Mouse (Mus musculus) neutrophil, adult 59 days (primary cell): Measurements from ENCODE around the gene Zcchc4. TPM values are rescaled to one million over a fixed set of nuclear protein-coding genes. Genes with fewer than 3 reads are reported as not detected.

Experiments used
- total RNA-seq, 2 experiments: library from RNA; stranded (reverse); gene quantifications; 1 replicate in 1 of 2; 2 replicates in 1 of 2; pipeline ENCODE4 v1.2.4; 2023

The Zcchc4 gene
- 1 to 10 TPM; 9.5 to 10.0 TPM for total RNA-seq

DNA sequence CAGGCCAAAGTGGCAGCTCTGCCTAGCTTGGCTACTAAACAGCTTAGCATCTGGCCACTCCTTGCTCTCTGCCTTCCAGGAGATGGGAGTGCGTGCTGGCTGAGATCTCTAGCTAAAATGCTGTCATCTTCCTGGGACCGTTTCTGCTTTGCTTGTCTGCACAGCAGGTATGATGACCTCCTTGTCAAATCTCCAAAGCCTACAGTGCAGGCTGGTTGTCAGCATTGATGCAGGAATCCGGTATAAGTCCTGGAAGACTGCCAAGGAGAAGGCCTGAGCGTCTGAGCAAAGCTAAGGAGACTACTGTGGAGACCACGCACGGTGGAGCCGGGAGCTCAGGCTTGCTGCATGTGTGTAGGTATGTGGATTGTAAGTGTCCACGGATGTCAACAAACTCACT, at the start of gene Zcchc4:
Gene Zcchc4, plus strand, starts transcription at position 173 of the 400 bp plus-strand sequence.

DNA sequence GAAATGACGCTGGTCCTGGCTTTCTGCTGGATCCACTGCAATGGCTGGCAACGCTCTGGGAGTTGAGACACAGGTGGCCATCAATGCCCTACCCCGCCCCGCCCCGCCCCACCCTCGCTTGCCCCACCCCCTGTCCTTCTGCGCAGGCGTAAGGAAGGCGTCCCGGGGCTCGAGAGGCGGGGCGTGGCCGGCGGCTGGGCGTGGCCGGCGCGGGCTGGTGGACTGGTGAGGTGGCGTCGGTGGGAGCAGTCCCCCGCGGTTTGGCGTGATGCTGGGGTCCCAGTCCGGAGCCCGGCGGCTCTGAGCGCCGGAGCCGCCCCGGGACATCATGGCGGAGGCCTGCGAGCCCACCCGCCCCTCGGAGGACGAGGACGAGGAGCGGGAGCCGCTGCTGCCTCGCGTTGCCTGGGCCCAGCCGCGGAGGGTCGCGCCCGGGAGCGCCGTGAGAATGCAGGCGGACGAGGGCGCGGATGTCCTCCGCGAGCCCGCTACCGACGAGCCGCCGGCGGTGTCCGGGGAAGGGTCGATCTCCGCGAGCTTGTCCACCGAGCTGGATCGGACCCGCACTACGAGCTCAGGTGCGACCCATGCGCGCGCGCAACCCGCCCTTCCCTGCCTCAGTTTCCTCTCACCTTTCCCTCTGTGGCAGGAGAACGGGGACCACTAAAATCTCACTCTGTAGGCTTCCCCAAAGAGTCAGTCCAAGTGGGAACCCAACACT, 33.7 kb upstream of the Zcchc4 start, which contains the start of gene Pi4k2b:
Gene Pi4k2b, plus strand, starts transcription at position 184 of the 721 bp plus-strand sequence.

DNA sequence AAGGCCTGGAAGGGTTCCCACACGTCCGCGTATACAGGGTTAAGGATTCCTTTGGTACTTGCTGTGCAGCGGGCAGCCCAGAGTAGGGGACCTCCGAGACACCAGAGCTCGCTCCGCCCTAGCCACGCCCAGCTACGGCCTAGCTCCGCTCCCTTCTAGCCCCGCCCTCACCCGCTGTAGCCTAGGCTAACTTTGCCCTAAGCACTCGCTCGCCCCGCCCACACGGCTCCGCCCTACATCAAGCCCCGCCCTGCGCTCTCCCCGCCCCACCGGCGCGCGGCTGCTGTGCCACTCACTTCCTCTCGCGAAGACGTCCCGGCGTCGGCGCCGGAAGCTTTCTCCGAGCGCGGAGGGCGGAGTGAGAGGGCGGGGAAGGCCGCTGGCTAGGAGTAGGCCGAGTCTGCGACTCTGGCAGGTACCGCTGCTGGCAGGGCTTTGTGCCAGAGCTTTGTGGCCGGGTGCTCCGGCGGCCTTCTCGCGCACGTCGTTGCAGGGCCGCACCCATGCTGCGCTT, 58.6 kb downstream of the Zcchc4 start, which contains the start of gene Anapc4:
Gene Anapc4, plus strand, starts transcription at position 252 of the 514 bp plus-strand sequence.

Other genes with a start within 250 kb of the Zcchc4 start
- not detected for gene Lgi2, start 208.9 kb upstream of the Zcchc4 start, total RNA-seq
- gene Sepsecs, start 105.7 kb upstream of the Zcchc4 start, total RNA-seq: 10 to 100 TPM in 1 of 2 experiments, 1 to 10 TPM in 1; 8.6 to 11.8 TPM
- gene Pi4k2b, start 33.8 kb upstream of the Zcchc4 start, total RNA-seq: 10 to 100 TPM; 24.1 to 25.8 TPM
- gene Anapc4, start 58.6 kb downstream of the Zcchc4 start, total RNA-seq: 10 to 100 TPM; 32.6 to 37.2 TPM